Mouse (Mus musculus): ENCODE results near the gene Olfr536.
"Not testable (repeated sequence)": the region's sequence is repeated elsewhere in the genome, so short reads cannot be mapped to it uniquely, and the experiment has no call there.

The Olfr536 gene

DNA sequence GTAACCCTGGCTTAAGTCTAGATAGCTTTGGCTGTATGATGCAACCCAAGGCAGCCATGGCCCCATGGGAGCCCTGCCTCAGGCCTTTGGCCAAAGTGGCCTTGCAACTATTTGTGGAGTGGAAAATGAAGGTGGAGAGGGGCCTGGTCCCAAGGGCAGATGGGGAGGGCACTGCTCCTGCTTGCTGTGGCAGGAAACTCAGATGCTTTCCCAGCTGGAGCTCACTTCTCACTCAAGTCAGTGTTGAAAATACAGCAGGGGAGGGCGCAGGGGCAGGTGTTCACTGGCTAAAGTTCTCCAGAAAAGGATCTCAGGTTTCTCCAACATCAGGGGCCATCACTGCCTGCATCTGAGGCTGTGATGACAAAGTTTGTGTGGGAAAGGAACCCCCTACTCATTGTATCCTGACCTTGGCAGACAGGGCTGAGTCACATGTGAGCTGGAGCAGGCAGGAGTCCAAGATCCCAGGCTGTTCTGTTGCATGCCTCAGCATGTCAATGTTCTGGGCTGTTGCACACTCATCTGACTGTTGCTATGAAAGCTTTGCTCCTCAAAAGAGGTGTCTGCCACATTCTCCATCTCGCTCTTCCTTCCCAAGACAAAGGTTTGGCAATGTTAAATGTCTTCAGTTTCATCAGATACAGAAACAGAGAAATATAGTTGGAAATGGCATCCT is at the start of gene Olfr536:
Olfr536 (minus strand) TSS at position 51 of the 676 bp plus-strand sequence.
- in situ Hi-C loops (cut with MboI; ENCODE audit: low pct_unique_long_range_greater_than_20kb in 1 of 2, low sequenced_read_pairs in 2 of 2, unreplicated experiment in 1 of 2): not testable (repeated sequence)

DNA sequence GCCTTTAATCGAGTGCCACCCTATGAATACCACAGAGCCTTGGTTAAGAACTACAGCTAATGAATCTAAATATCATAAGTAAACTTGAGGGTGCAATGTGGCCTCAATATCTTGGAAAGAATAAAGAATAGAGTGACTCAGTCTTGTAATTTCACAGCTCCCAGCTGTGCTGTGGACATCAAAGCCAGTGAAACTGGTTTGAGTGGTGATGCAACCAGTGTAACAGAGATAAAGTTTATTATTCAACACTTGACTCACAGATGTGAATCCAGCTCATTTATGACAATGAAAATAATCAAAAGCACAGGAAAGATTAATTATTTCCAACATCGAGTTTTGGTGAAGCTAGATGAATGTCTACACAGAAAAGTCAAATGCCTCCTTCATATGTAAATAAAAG is 32.5 kb upstream of the Olfr536 start:
- in situ Hi-C loops (cut with MboI; ENCODE audit: low pct_unique_long_range_greater_than_20kb in 1 of 2, low sequenced_read_pairs in 2 of 2, unreplicated experiment in 1 of 2): no loop called here

DNA sequence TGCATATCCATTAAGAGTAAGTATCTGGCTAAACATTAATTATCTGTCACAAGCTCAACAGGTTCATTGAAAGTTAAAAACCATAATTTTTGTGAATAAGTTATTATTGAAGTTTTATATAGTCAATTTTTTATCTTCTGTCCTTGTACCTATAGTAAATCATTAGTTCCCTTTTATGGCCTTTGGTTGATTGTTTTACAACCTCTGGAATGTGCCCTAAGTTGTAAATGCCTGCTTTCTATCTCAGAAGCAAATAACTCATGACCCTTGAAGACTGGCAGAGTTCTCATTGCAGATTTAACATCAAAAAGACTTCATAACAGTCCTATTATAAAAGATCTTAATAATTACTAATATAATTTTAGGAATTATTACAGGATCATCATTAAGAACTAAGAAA is 12.5 kb downstream of the Olfr536 start:
- in situ Hi-C loops (cut with MboI; ENCODE audit: low pct_unique_long_range_greater_than_20kb in 1 of 2, low sequenced_read_pairs in 2 of 2, unreplicated experiment in 1 of 2): no loop called here

DNA sequence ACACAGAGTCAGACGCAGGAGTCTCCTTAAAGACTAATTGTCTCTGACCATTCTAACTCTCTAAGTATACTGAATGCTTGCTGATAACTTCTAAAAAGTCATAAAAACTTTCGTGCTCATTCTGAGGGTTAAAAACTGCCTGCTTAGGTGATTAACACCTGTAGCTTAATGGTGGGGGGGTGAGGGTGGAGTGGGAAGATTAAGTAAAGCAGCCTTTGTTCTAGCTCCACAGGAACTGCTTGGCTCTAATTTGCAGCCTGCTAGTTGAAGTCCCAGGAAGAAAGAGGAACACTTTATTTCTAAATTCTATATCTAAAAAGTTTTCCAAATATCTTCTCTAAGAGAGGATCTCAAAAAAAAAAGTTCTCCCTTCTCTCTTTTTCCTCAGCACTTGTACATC is 13.0 kb downstream of the Olfr536 start:
- in situ Hi-C loops (cut with MboI; ENCODE audit: low pct_unique_long_range_greater_than_20kb in 1 of 2, low sequenced_read_pairs in 2 of 2, unreplicated experiment in 1 of 2): no loop called here

DNA sequence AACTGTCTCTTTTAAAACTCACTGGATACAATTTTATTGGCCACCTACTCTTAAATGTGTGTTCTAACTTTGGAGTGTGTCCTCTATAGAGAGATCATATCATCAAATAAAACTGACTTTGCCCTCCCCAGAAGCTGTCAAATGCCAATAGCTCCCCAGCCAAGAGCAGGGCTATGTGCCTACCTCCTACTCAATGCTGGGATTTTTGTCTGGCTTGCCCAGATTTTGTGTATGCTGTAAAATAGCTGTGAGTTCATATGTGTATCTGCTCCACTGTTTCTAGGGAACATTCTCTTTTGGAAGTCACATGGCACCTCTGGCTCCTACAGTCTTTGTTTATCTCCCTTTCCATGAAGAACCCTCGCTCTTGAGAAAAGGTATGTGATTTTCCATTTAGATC is 18.2 kb downstream of the Olfr536 start:
- in situ Hi-C loops (cut with MboI; ENCODE audit: low pct_unique_long_range_greater_than_20kb in 1 of 2, low sequenced_read_pairs in 2 of 2, unreplicated experiment in 1 of 2): no loop called here

DNA sequence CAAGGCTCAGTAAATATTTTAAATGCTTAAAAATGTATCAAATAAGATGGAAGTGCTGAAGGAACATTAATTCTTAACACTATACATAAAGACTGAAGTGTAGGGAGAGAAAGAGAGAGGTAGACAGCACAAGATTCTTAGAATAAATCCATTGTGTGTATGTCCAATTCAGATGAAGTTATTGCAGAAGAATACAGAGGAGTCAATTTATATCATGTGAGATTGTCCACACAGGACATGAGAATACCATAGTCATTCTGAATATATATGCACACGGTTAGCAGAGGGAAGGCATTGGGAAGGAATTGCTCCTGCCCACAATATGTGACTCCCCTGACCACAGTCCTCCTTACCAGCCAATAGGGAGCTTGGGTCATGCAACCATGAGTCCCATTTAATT is 23.3 kb downstream of the Olfr536 start, which contains the start of gene Olfr535:
Olfr535 (plus strand) TSS at position 301 of the 400 bp plus-strand sequence.
- in situ Hi-C loops (cut with MboI; ENCODE audit: low pct_unique_long_range_greater_than_20kb in 1 of 2, low sequenced_read_pairs in 2 of 2, unreplicated experiment in 1 of 2): no loop called here

DNA sequence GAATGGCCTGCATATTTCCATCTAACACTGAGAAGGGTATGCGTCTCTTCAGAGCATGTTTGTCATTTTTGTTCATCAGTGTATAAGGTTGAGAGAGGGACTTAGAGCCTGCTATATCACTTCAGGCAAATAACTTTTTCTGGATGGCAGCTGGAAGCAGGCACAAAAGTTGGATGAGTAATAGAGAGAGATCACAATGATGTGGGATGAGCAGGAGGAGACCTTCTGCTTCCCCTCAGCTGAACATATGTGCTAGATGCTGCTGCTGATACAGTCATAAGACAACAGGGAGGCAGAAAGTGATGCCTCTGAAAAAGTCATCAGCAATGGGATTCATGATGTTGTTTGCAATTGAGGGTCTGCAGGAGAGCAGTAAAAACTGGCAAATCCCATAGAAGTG is 28.5 kb downstream of the Olfr536 start:
- in situ Hi-C loops (cut with MboI; ENCODE audit: low pct_unique_long_range_greater_than_20kb in 1 of 2, low sequenced_read_pairs in 2 of 2, unreplicated experiment in 1 of 2): no loop called here

DNA sequence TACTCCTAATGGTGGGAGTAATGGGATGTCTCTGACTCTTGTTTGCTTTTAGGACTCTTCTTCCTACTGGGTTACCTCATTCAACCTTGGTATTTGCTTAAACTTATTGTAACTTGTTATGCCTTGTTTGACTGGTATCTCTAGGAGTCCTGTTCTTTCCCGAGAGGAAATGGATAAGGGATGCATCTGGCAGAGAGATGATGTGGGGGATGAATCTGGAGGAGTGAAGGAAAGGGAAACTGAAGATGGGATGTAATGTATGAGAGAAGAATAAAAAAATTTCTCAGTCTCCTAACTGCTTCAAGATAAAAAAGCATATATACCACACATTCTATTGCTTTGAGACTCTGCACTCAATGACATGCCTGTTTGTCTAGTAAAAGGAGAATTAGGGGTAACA is 29.3 kb downstream of the Olfr536 start:
- in situ Hi-C loops (cut with MboI; ENCODE audit: low pct_unique_long_range_greater_than_20kb in 1 of 2, low sequenced_read_pairs in 2 of 2, unreplicated experiment in 1 of 2): no loop called here

DNA sequence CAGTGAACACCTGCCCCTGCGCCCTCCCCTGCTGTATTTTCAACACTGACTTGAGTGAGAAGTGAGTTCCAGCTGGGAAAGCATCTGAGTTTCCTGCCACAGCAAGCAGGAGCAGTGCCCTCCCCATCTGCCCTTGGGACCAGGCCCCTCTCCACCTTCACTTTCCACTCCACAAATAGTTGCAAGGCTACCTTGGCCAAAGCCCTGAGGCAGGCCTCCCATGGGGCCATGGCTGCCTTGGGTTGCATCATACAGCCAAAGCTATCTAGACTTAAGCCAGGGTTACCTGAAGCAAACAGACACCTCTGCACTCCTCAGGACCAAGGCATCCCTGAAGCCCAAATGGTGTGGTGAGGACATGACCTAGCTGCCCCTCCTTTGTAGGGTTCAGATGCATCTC is 44.1 kb downstream of the Olfr536 start, which contains the start of gene Olfr533:
Olfr533 (plus strand) TSS at position 301 of the 400 bp plus-strand sequence.
- in situ Hi-C loops (cut with MboI; ENCODE audit: low pct_unique_long_range_greater_than_20kb in 1 of 2, low sequenced_read_pairs in 2 of 2, unreplicated experiment in 1 of 2): not testable (repeated sequence)

Measured in mouse embryonic stem cell (cell line).